Mouse (Mus musculus) megakaryocyte progenitor cell, adult 5-6 weeks (primary cell): ENCODE measurements around the gene Ctcfl. TPM values are rescaled to one million over a fixed set of nuclear protein-coding genes. Genes with fewer than 3 reads are reported as not detected.
A peak's percentile ranks its signal among the peaks of the same experiment; 100 is the strongest.

Experiments
- ATAC-seq: replicated peaks from 2 replicates; pipeline ENCODE4 v1.8.0; 2016; ENCODE audit warnings: mild to moderate bottlenecking, moderate TSS enrichment, inconsistent platforms; ENCODE audit not compliant: poor library complexity
- total RNA-seq, 2 experiments: library from RNA; stranded (forward) in 1 of 2; stranded (reverse) in 1 of 2; fragments of 157-497, 149-512 nt in 1 of 2; fragments of 200-1000 nt in 1 of 2; gene quantifications; 2 replicates each; pipeline versions ENCODE4 v1.2.3 to v1.2.4; 2015 to 2017

The Ctcfl gene
- not detected in 2 replicates for total RNA-seq (2015)
- not detected in 2 replicates for total RNA-seq (2017)

DNA sequence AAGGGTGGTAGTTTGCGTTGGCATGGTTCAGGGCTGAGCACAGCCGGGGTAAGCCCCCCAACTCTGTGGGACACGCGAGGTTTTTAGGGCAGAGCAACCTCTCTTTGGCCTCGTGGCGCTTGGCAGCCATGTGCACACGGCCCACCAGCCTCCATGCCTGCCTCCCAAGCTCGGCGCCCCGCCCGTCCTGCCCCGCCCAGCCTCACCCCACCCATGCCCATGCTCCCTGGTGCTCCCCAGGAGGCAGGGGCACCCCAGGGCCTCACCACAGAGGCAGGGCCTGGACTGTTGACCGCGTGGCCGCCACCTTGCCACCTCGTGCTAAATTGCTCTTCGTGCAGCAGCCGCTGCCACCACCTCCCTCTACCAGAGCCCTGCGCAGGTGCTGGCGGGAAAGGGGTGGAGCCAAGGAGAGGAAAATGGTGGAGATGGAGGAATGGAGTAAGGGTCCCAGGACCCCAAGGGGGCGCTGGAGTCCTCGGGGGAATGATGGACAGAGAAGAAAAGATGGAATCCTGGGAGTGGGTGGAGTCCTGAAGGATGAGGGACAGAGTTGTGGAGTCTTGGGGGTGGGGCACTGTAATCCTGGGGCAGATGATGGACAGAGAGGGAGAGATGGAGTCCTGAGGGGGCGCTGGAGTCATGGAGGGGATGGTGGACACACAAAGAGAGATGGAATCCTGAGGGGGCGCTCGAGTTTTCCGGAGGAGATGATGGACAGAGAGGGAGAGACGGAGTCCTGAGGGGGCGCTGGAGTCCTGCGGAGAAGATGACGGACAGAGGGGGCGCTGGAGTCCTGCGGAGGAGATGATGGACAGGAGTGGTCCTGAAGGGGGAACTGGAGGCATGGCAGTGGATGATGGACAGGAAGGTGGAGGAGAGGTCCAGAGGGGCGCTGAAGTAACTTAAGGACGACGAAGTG, at the start of gene Ctcfl:
Gene Ctcfl, minus strand, starts transcription at position 503 of the 922 bp plus-strand sequence.
- ATAC-seq: no peak

GRCm38 (mm10) chr2:173168411-173168851, 49.1 kb upstream of the Ctcfl start:
- ATAC-seq: no peak

DNA sequence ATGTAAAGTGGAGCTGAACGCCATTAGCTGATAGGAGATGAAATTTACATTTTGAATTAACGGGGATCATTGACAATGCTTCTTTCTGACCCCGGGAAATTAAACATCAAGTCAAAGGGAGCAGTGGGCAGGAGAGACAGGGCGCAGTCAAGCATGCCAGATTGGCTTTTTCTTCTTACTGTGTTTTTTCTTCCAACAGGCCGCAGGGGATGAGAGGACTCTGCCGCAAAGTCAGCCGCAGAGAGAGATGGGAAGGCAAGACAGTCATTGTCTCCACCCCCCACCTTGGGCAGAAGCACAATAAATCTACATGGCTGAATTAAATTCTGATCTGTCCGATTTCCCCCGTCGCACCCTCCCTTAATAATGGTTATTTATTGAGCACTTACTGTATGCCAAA, 46.0 kb upstream of the Ctcfl start:
- no peak for ATAC-seq

DNA sequence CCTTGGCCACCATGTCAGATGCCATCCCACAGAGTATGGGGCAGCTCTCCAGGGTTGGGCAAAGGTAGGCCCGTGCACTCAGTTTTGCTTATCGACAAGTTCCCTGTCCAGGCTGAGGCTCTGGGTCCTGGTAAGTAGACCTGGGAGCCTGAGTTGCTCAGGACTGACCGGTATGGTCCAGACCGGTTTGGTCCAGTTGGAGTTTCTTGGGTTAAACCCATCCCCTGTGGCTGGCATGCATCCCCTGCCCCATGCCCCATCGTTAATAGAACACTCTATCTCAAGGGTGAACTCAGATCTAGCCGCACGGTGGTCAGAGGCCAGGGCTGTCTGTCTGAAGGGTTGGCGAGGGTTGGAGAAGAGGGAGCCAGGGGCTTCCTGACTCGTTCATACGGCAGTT, 45.6 kb upstream of the Ctcfl start:
- no peak for ATAC-seq

- peak; percentile 76 for ATAC-seq
Measured at GRCm38 (mm10) chr2:173164358-173164757, 45.0 kb upstream of the Ctcfl start.

GRCm38 (mm10) chr2:173163380-173163779, 44.1 kb upstream of the Ctcfl start:
- no peak for ATAC-seq

DNA sequence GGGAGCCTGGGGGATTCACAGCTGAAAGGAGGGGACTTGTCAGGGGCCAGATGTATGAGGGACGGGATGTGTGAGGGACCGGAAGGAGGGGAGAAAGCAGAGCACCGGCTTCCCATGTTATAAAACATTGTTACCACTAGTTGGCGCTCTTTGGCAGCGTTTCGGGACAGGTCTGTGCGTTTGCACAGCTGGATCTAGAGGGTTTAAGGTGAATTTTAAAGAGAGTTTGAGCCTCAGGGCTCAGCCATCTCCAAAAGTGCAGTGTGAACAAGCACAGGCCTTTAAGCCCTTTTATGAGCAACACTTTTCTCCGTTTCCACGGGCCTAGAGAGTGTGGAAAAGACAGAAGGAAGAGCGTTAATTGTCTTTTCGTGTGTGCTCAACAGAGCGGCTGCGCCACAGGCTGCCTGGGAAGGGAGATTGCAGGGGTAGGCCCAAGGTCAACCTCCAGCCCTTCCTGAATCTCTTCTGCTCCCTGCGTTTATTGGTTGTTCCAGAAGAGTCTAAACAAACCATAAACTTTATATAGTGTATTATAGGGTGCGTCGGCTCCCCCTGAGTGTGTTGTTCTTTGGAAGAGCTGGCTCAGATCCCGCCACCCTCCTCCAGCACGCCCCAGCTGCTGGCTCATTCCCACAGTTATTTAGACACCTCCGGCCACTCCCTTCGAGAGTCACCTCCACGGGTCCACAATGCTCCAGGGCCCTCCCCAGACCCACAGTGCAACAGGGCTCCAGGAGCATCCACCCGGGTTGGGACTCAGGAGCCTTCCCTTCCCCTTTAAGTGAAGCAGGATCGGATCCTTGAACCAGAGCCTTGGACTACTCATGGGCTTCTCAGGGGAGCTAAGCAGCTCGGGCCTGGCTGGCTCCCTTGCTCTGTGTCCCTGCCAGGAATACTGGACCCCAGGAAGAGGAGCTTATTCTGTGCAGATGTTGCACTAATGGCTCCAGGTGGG, 40.3 kb upstream of the Ctcfl start:
- ATAC-seq: peak; percentile 98

GRCm38 (mm10) chr2:173158390-173159055, 39.2 kb upstream of the Ctcfl start:
- ATAC-seq: no peak

GRCm38 (mm10) chr2:173157871-173158270, 38.5 kb upstream of the Ctcfl start:
- ATAC-seq: no peak

DNA sequence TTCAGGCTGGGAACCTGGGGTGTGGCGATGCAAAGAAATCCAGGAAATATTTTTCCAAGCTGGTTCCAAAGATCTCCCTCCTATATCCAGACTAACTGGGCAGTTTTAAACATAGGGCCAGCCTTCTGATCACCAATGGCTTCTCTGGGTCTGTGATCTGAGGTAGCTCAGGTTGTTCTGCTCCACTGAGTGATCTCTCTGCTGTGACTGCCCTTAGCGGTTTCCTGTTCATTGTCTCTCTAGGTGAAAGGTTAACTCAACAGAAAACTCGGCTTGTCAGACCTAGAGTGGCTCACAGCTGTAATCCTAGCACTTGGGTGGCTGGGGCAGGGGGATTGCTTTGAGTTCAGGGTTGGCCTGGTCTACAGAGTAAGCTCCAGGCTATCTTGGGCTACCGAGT, 38.1 kb upstream of the Ctcfl start:
- ATAC-seq: no peak

DNA sequence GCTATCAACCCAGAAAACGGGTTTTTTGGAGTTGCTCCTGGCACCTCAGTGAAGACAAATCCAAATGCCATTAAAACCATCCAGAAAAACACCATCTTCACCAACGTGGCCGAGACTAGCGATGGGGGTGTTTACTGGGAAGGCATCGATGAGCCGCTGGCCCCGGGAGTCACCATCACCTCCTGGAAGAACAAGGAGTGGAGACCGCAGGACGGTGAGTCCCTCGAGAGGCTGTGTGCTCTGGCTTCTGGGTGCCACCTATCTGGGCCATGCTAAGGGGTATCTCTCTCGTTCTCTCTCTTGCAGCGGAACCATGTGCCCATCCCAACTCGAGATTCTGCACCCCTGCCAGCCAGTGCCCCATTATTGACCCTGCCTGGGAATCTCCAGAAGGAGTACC, 37.6 kb upstream of the Ctcfl start:
- ATAC-seq: no peak

DNA sequence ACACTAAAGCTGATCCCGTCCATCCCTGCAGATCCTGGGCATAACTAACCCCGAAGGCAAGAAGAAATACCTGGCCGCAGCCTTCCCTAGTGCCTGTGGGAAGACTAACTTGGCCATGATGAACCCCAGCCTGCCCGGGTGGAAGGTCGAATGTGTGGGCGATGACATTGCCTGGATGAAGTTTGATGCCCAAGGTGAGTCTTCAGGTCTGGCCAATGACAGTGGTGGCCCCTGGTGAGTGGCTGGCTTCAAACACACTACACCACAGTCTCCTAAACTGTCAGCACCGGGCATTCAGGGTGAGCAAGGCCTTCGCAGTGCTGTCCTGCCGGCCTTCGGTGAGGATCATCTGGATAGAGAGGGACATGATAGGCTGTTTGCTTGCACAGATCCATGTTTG, 36.6 kb upstream of the Ctcfl start:
- no peak for ATAC-seq

- ATAC-seq: no peak
Measured at GRCm38 (mm10) chr2:173154962-173155361, 35.6 kb upstream of the Ctcfl start.

DNA sequence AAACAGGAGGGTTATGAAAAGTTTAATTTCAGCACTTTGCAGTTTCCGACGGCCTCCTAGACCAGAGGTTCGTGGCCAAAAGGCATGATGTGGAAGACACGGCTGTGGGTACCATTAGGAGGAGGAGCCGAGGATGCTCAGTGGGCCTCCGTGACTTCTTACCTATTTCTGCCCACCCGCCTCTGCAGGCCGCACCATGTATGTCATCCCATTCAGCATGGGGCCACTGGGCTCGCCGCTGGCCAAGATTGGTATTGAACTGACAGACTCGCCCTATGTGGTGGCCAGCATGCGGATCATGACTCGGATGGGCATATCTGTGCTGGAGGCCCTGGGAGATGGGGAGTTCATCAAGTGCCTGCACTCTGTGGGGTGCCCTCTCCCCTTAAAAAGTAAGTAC, 35.2 kb upstream of the Ctcfl start:
- no peak for ATAC-seq

- ATAC-seq: no peak
Measured at GRCm38 (mm10) chr2:173153266-173153665, 33.9 kb upstream of the Ctcfl start.

DNA sequence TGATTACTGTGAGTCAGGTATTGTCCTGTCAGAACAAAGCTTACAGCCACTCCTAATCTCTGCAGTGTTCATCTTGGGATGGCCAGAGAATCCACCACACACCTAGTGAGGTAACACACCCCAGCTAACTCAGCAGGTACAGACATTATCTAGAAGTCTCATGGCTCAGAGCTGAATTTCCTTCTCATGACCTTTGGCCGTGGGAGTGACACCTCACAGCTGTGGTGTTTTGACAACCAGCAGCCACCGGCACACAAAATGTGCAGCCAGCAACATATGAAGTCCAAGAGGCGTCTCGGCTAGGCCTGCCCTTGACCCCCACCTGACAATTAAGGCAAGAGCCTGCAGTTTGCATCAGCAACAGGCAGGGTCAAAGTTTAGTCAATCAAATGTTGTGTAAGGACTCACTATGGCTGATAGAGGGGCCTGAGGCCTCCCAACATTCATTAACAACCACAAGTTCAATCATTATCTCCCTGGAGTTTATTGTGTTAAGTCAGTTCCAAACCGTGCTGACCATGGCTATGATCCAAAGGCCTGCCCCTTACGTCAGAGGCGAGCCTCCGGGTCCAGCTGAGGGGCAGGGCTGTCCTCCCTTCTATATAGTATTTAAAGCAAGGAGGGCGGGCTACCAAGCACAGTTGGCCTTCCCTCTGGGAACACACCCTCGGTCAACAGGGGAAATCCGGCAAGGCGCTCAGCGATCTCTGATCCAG, 33.3 kb upstream of the Ctcfl start, which contains the start of gene Pck1:
Gene Pck1, plus strand, starts transcription at position 613 of the 716 bp plus-strand sequence.
- no peak for ATAC-seq

DNA sequence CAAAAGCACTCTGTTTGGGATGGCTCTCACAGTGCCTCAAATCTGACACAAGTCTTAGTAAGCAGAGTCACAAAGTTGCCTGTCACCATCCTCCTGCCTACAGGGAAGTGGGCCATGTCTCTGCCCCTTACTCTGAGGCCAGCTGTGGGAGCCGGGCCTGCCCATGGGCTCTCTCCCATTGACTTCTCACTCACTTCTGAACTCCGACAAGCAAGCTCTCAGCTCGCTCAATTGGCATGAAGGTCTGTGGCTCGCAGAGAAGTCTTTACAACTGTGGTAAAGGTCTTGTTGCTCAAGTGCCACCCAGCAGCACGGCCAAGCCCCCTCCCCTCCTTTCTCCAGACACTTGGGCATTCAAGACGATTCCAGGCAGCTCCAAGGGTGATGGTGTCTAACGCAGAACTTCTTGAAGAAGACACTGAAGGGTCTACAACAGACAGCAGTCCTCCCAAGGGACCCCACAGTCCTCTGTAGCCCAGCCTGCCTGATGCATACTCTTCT, 32.5 kb upstream of the Ctcfl start:
- ATAC-seq: no peak

DNA sequence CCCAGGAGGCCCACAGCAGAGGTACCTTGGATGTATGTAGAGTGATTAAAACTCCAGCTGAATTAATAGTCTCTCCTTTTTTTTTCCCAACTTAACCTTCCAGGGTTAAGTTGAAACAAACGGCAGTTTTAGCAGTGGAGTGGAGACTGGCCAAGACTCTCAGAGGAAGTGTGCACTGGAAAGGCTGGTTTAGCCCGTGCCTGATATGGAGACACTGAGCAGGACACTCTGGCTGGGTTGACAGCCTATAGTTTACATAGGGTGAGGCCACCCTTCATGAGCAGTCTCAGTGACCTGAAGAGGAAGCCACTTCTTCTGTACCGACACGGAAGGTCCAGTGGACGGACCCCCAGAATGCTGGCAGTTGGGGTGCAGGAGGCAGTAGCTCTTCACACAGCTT, 32.0 kb upstream of the Ctcfl start:
- ATAC-seq: no peak

DNA sequence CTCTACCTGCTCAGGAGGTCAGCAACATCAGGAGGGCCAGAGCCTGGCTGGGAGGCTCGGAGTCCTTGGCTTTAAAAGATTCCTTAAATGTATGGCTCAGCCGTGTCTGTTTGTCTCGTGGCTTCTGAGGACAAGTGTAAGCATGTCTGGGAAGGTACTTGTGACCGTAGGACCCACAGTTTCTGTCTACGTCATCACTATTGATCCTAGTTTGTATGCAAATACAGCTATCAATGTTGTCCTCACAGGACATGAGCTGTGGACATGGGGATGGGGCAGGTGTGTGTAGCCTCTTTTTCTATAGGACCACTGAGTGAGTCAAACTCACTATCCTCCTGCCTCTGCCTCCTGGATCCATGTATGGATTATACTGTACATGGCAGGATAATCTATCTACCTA, 28.7 kb upstream of the Ctcfl start:
- no peak for ATAC-seq

DNA sequence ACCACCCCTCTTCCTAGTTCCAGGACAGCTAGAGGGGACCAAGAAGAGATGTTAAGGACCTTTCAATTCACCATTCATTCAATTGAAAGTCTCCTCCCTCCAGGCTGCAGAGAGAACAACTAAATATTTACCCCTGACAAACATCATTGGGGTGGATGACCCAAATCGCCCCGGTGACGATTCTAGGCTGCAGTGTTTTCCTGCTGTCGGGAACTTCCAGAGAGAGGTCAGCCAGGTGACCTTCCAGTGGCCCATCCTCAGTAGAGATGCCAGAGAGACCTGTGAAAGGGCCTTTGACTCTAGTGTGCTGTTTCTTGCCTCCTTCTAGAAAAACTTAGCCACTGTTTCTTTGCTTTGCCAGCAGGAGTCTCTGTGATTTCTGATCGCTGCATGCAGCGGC, 27.4 kb upstream of the Ctcfl start:
- ATAC-seq: no peak
